Mouse (Mus musculus): ENCODE results near the gene Npcd. TPM values are rescaled to one million over a fixed set of nuclear protein-coding genes. Genes with fewer than 3 reads are reported as not detected.

Npcd gene
- total RNA-seq (2021): 1 to 10 TPM; 1.3 to 1.5 TPM
- long read RNA-seq, experiment 1, partial matches to known transcripts: 1 of 4 reads
- long read RNA-seq, experiment 1, other reads (novel, unspliced or antisense): 2 of 4 reads
- long read RNA-seq, experiment 2, partial matches to known transcripts: 1 of 1 reads
- long read RNA-seq, experiment 2, other reads (novel, unspliced or antisense): 0 of 1 reads

DNA sequence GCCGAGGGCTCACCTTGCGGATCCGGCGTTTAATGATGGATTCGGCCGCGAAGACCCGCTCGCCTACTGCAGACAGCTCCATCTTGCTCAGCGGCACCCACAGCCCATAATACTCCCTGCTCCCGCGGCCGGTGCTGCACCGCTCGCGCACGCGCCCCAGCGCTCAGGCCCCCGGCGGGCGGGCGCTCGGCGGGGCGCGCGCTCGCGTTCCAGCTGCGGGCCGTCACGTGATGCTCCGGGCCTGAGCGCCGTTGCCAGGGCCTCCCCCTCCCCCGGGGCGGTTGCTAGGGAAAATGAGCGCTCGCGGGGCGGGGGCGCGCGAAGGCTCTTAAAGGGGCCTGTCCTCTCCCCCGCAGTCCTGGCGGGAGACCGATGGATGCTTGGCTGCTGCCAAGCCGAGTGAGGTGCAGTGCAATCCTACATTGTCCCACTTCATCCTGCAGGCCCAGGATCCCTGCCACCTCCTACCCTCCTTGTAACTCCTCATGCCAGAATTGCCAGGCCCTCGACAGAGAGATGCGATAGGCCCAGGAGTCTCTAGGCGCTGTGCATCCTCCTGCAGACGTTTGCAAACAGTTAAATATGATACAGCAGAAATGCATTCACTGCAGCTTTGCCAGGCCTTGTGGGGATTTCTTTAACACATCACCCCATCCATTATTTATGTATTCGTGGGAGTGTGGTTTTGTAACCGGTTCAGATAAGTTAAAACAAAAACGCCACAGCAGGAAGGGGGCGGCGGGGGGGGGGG, at the start of gene Npcd, which contains the start of gene Cbx6:
Gene Npcd, minus strand, starts transcription at position 108 of the 751 bp plus-strand sequence.
Gene Cbx6, minus strand, starts transcription at position 559 of the 751 bp plus-strand sequence.
- DNase-seq (ENCODE audit: low spot score in 2 of 2): peak; percentile 98 to 99

- peak; percentile 94 for DNase-seq (ENCODE audit: low spot score in 2 of 2)
Observed at GRCm38 (mm10) chr15:79883352-79883822, 49.4 kb upstream of the Npcd start.

DNA sequence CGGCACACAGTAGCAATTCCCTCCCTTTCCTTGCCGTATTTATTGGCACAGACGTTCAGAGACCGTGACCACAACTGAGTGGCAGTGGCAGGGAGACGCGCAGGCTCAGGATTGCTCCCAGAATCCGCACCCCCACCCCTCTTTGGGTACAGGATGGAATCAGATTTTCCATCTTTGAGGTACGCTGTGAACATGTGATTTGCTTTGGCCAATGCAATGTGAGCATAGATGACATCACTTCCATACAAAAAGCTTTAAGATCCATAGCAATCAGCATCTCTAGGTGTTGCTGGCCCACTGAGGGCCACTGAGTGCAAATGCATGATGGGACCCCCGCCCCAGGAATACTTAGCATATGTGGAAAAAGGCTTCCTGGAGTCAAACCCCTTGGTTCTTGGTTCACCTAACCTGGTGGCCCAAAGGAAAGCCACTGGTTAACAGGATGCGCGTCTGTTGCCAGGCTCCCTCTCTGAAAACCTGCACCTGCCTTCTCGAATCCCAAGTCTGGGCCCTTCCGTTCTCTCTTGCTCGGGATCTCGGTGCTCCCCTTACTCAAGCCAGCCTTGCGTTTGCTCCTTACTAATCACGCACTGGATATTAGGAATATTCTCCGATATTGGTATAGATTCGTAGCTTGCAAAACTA, 48.7 kb upstream of the Npcd start:
- DNase-seq (ENCODE audit: low spot score in 2 of 2): no peak

- no peak for DNase-seq (ENCODE audit: low spot score in 2 of 2)
Observed at GRCm38 (mm10) chr15:79880477-79880876, 46.4 kb upstream of the Npcd start.

DNA sequence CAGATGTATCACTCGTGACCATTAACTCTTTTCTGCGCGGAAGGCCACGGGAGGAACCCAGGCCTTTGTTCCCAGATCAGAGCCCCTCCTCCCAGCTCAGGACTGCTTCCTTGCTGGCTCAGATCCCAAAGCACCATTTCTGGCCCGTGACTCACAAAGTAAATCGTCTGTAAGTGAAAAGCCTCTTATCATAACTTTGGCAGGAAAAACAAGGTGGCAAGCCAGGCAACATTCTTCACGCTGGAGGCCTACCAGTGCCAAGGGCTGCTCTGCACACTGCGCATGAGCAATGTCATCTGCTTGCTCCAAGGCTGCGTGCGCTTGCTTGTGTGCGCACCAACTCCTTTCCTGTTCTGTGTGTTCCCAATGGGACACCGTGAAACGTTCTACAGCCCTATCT, 45.3 kb upstream of the Npcd start:
- DNase-seq (ENCODE audit: low spot score in 2 of 2): peak; percentile 44 to 80

DNA sequence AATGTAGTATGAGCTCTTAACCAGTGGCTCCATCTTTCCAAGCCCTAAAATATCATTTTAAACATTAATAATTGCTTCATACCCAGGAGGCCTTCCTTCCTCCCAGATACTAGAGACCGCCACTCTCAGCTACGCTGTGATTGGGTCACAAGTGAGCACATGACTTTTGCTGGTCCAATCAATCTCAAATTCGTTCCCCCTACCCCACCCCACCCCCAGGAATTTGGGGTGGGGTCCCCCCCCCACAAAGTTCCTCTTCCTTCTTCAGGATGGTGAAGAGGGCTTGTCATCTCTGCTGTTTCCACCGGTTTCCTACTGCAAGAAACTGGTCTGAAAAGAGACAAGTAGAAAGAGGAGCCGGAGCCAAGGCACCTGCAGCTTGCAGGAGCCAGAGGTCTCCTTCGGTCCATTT, 44.7 kb upstream of the Npcd start:
- DNase-seq (ENCODE audit: low spot score in 2 of 2): peak in 1 of 2 experiments; percentile 26

GRCm38 (mm10) chr15:79875261-79875995, 41.4 kb upstream of the Npcd start:
- DNase-seq (ENCODE audit: low spot score in 2 of 2): no peak

- no peak for DNase-seq (ENCODE audit: low spot score in 2 of 2)
Observed at GRCm38 (mm10) chr15:79873995-79874394, 40.0 kb upstream of the Npcd start.

DNA sequence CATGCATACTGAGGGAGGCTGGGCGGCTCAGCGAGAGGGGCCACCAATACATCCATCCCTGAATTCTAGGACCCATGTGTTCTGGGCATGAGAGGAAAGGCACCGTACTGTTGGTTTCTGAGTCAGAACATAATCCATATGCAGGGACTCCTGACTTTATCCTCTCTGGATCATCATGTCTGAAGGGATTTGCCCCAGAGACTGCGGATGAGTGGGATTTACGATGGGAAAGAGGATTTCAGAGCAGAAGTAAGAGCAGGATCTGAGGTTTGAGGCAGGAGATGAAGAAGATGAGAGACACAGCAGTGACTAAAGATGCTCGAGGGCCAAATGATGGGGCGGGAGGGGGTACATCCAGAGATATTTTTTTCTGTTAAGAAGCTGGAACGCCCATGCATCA, 39.5 kb upstream of the Npcd start:
- no peak for DNase-seq (ENCODE audit: low spot score in 2 of 2)

DNA sequence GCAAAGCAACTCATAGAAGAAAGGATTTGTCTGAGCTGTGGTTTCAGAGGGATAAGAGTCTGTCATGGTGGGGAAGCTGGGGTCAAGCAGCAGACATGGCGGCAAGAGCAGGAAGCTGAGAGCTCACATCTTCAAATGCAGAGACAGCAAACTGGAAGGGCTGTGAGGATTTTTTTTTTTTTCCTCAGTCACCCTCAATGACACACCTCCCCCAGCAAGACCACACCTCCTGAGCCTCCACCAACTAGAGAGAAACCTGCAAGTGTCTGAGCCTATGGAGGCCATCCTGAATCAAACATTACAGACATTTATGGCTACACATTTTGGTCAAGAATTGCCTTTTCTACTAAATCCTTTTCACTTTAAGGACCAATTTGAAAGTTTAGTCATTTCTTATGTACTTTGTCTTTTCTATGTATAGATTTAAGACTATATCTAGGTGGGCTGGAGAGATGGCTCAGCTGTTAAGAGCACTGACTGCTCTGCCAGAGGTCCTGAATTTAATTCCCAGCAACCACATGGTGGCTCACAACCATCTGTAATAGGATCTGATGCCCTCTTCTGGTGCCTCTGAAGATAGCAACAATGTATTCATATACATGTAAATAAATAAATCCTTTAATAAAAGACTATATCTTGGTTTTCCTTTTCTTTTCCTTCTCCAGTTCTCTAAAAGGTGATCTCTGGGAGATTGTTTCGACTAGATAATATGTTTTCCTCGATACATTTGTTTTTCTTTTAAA, 33.4 kb upstream of the Npcd start:
- no peak for DNase-seq (ENCODE audit: low spot score in 2 of 2)

DNA sequence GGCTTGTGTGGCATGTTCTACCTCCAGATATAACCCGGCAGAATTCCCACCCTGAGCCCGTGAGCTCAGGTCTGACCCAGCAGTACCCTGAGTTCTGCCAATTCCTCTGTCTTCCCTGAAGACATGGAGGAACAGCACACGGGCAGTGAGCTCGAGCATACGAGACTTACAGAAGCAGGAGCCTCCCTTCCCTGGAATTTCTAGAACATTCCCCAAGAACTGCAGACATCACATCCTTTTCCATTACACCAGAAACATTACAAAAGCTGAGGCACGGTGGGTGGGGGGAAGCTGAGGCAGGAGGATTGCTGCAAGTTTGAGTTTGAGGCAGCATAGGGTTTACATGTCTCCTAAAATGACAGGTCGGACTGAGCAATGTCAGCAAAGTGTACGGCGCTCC, 25.8 kb upstream of the Npcd start:
- no peak for DNase-seq (ENCODE audit: low spot score in 2 of 2)

DNA sequence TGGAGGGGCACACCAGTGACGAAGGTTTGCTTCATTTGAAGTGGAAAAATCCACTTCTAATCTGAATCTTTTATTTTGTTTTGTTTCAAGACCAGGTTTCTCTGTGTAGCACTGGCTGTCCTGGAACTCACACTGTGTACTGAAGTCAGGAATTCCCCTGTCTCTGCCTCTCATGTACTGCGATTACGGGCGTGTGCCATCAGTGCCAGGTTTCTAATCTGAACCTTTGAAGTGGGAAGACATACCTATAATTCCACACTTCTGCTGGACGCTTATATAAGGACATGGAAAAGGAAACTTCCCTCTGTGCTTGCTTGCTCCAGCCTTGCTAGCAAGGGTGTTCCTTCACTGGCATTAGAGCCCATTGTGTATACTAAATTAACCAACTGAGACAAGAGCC, 24.9 kb upstream of the Npcd start:
- DNase-seq (ENCODE audit: low spot score in 2 of 2): no peak

DNA sequence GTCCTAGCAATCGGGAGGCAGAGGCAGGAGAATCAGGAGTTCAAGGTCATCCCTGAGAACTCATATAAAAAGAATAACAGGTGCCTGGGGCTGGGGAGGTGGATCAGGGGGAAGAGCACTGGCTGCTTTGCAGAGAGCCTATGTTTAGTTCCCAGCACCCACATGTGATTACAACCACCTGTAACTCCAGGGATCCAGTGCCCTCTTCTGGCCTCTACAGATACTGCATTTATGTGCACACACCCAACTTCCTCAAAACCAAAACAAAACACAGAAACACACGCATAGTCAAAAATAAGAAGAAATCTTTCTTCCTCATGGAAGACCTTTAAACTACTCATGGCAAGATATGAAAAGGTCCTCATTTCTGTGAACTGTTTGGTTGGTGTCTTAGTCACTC, 16.1 kb upstream of the Npcd start:
- DNase-seq (ENCODE audit: low spot score in 2 of 2): no peak

GRCm38 (mm10) chr15:79847100-79847499, 13.1 kb upstream of the Npcd start:
- DNase-seq (ENCODE audit: low spot score in 2 of 2): peak; percentile 50 to 80

- no peak for DNase-seq (ENCODE audit: low spot score in 2 of 2)
Observed at GRCm38 (mm10) chr15:79845986-79846385, 11.9 kb upstream of the Npcd start.

- DNase-seq (ENCODE audit: low spot score in 2 of 2): no peak
Observed at GRCm38 (mm10) chr15:79842985-79843384, 8.9 kb upstream of the Npcd start.

GRCm38 (mm10) chr15:79840281-79840680, 6.2 kb upstream of the Npcd start:
- DNase-seq (ENCODE audit: low spot score in 2 of 2): no peak

GRCm38 (mm10) chr15:79834881-79835260, 834 bp upstream of the Npcd start:
- no peak for DNase-seq (ENCODE audit: low spot score in 2 of 2)

GRCm38 (mm10) chr15:79833251-79834050, 586 bp downstream of the Npcd start:
- peak in 1 of 2 experiments; percentile 49 for DNase-seq (ENCODE audit: low spot score in 2 of 2)
